Mouse (Mus musculus) right cerebral cortex, postnatal 4 days (tissue): ENCODE data around the gene Elf5.

Experiments
- DNase-seq: peaks from one replicate; pipeline ENCODE4 v3.0.0-alpha.2; 2022

Gene Elf5

DNA sequence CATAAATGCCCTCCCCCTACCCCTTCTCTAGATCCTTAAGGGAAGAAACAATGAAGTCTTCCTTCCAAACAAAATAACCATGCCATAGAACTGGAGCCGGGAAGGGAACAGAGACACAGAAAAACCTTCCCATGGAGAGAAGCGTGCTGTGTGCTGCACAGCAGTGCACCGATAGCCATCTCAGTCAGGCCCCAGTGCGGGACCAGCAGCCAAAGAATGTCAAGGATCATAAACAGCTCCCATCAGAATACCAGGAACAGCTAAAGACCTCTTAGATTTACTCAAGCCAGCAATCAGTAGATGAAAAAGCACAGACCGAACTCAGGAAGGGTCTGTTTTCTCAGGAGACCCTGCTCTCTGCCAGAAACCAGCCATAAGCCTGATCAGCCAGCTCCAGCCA is 25.0 kb downstream of the Elf5 start:
- DNase-seq = no peak

DNA sequence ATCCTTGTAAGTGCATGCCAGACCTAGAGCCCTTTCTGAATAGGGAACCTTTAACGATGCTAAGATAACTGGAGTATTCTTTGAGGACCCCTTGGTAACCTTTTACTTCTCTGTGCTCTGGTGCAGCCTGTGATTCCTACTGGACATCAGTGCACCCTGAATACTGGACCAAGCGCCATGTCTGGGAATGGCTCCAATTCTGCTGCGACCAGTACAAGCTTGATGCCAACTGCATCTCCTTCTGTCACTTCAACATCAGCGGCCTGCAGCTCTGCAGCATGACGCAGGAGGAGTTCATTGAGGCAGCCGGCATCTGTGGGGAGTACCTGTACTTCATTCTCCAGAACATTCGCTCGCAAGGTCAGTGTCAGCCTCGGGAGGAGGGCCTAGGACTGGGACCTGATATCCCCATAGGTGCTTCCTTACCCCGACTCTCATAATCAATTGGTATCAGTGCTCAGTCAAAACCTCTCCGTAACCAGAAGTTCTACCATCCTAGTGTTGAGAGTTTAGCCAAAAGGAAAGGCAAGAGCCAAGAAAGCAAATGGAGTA is 27.7 kb downstream of the Elf5 start:
- DNase-seq = no peak

GRCm38 (mm10) chr2:103439710-103440109 is 28.2 kb downstream of the Elf5 start:
- DNase-seq = peak; percentile 93

DNA sequence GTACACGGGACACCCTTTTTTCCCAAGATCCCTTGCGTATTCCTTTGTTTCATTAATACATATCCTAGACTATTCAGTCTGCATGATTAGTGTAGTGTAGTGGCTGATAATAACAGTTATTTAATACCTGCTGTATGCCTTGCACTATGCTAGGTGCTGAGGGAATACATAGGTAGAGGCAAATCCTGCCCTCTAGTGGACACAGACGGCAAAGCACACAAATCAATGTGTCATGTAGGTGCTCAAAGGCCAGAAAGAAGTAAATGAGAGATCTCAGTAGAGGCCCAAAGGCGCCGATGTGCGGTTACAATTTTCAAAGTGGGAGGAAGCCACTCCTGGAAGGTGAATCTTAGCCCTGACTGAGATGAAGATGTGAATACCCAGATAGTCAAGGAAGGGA is 34.3 kb downstream of the Elf5 start:
- peak; percentile 33 for DNase-seq

GRCm38 (mm10) chr2:103446326-103446725 is 34.8 kb downstream of the Elf5 start:
- no peak for DNase-seq

GRCm38 (mm10) chr2:103448947-103449560 is 37.6 kb downstream of the Elf5 start:
- no peak for DNase-seq

DNA sequence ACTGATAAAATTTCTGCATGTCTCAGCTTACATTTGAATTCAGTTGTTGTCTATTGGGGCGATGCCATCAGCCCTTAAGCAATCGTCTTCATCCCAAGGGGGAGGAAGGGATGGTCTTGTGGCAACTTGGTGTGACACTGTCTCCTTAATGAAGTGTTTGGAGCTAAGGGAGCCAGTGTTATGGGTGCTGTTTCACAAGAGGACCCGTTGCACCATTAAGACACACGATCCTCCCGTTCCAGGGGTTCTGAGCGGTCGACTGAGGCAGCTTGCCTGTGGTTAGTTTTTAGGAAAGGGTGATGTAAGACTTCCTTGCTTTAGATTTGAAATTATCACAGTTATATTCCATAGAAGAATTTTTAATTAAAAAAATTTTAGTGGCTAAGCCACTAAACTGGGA is 38.3 kb downstream of the Elf5 start:
- no peak for DNase-seq

GRCm38 (mm10) chr2:103450267-103450666 is 38.8 kb downstream of the Elf5 start:
- DNase-seq = no peak

- DNase-seq = no peak
Observed at GRCm38 (mm10) chr2:103452550-103452949, 41.1 kb downstream of the Elf5 start.

- no peak for DNase-seq
Observed at GRCm38 (mm10) chr2:103455748-103456147, 44.3 kb downstream of the Elf5 start.

GRCm38 (mm10) chr2:103456646-103457045 is 45.2 kb downstream of the Elf5 start:
- peak; percentile 93 for DNase-seq

GRCm38 (mm10) chr2:103457048-103457447 is 45.6 kb downstream of the Elf5 start:
- DNase-seq = no peak

- no peak for DNase-seq
Observed at GRCm38 (mm10) chr2:103457628-103458027, 46.1 kb downstream of the Elf5 start.

GRCm38 (mm10) chr2:103459069-103459468 is 47.6 kb downstream of the Elf5 start:
- DNase-seq = no peak

- DNase-seq = no peak
Observed at GRCm38 (mm10) chr2:103461210-103461609, 49.7 kb downstream of the Elf5 start.

GRCm38 (mm10) chr2:103461743-103462142 is 50.3 kb downstream of the Elf5 start:
- DNase-seq = no peak

GRCm38 (mm10) chr2:103462746-103463145 is 51.3 kb downstream of the Elf5 start:
- no peak for DNase-seq

DNA sequence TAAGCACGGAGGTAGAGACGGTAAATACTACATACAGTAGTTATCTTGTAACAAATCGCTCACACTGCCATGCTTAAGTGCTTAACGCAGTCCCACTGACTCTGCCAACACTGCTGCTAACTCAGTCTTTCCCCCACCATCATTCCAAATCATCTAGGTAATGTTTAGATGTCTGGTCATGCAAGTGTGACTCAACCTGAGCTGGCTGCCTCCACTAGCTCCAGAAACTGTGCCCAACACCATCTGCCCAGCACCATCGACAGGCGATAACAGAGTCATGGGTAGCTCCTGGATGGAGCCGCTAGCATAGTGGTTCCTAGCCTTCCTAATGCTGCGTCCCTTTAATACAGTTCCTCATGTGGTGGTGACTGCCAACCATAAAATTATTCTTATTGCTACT is 53.0 kb downstream of the Elf5 start:
- no peak for DNase-seq

DNA sequence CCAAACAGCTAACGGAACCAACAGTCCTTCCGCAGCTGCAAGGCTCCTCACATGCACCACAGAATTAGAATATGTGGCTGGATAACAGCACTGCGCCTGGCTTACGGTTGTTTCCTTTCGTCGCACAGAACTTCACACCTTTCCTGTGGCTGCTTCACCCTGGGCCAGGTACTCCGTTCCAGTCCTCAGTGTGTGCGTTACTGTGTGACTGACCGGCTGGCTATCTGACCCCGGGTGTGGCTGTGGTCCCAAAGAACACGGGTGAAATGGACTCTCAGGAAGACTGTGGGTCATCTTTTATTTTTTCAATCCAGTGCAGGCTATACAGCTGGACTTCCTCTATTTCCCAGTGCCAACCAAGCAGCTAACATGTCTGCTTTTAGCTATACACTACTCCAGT is 53.9 kb downstream of the Elf5 start:
- no peak for DNase-seq

DNA sequence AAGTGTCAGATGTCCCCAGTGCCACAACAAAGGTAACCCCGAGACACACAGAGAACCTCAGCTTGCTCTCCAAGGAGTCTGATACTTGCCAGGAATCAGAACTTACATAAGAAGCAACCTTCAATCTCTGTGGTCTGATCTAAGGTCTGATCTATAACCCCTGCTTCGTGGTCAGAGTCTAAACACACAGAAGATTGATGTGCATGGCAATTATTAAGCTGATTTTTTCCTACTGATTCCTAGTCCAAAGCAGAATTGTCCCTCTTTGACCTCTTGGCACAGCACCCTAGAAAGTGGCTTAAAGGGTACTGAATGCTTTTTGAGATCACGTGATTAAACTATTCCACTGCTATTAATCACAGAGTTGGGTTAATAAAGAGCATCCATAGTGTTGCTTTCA is 54.8 kb downstream of the Elf5 start:
- DNase-seq = no peak

DNA sequence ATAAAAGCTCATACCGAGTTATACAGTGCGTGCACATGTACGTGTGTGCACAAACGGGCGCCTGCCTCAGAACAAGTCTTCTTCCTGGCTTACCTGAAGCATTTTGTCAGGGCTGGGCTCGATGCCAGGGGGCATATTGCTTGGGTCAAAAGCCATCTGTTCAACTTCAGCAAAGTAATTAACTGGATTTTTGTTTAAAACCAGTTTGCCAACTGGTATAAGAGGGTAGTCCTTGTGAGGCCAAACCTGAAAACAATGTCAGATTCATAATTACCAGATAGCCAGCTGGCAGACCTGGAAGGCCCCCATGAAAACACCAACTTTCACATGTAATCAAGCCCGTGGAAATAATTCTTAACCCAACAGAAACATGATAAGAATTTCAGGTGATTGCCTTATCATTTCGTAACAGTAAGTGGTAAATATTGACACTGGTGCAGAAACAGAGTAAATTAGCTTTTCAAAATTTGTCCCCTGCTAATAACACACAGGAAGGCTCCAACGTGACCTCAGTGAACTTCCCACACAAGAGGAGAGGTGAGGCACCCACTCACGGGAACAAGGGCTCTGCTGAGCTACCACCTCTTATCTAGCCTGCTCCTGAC is 55.6 kb downstream of the Elf5 start:
- DNase-seq = no peak

GRCm38 (mm10) chr2:103473362-103473761 is 61.9 kb downstream of the Elf5 start:
- no peak for DNase-seq

DNA sequence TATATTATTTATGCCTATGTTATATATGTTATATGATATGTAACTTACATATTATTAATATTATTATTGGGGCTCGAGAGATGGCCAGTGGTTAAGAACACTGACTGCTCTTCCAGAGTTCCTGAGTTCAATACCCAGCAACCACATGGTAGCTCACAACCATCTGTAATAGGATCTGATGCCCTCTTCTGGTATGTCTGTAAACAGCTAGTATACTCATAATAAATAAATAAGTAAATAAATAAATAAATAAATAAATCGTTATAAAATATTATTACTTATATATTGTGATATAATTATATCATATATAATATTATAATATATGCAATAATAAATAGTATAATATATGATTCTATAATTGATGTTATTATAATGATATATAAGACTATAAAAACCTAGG is 64.7 kb downstream of the Elf5 start:
- no peak for DNase-seq

DNA sequence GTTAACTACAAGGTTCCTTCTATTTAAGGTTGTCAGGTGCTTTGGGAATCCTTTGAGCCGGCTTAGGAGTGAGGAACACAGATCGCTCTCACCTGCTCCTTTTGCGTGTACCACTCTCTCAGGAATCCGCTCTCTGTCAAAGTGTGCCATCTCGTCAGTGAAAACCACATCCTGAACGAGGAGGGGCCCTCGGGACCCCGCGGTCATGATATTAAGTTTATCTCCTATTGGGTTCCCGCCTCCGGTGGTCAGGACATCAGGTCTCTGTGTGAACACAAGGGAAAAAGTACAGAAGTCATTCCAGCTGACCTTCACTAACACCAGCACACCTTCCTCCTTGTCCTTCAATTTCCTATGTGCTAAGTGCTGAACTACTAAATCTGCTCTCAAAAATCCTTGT is 65.2 kb downstream of the Elf5 start:
- DNase-seq = no peak

- DNase-seq = no peak
Observed at GRCm38 (mm10) chr2:103477456-103477855, 66.0 kb downstream of the Elf5 start.
